Mouse (Mus musculus) kidney, embryonic 14.5 days (tissue): Measurements from ENCODE around the gene E2f1. TPM values are rescaled to one million over a fixed set of nuclear protein-coding genes. Genes with fewer than 3 reads are reported as not detected.

Source experiments
- ATAC-seq: fragments of 200-750 bp; cut with Nextera tagmentation; 2 replicates; pipeline ENCODE4 v1.8.0; 2017; ENCODE audit warnings: moderate number of reproducible peaks, mild to moderate bottlenecking, moderate TSS enrichment, moderate library complexity; ENCODE audit not compliant: low FRiP score, low TSS enrichment
- H3K27ac ChIP-seq: fragments of 300-500 bp; sonication (generic); 2 replicates; pipeline ENCODE4 v1.5.1; 2014; ENCODE audit warnings: low read depth, mild to moderate bottlenecking, low read length, moderate library complexity, mixed read lengths
- H3K27me3 ChIP-seq: fragments of 300-500 bp; sonication (generic); 2 replicates; pipeline ENCODE4 v1.6.1; 2014; ENCODE audit warnings: mild to moderate bottlenecking, low read length; ENCODE audit not compliant: control insufficient read depth, insufficient read depth
- H3K36me3 ChIP-seq: fragments of 300-500 bp; sonication (generic); 2 replicates; pipeline ENCODE4 v1.6.1; 2014; ENCODE audit warnings: low read length, mixed read lengths; ENCODE audit not compliant: control insufficient read depth, insufficient read depth
- H3K4me1 ChIP-seq: fragments of 300-500 bp; sonication (generic); 2 replicates; pipeline ENCODE4 v1.6.1; 2014; ENCODE audit warnings: low read length, mixed read lengths; ENCODE audit not compliant: control insufficient read depth, insufficient read depth
- H3K4me2 ChIP-seq: fragments of 300-500 bp; sonication (generic); replicated peaks from 2 replicates; pipeline ENCODE4 v1.6.1; 2014; ENCODE audit warnings: low read depth, mild to moderate bottlenecking, low read length
- H3K4me3 ChIP-seq: fragments of 300-500 bp; sonication (generic); 2 replicates; pipeline ENCODE4 v1.5.1; 2014; ENCODE audit warnings: mild to moderate bottlenecking, low read length
- H3K9ac ChIP-seq: fragments of 300-500 bp; sonication (generic); 2 replicates; pipeline ENCODE4 v1.6.1; 2014; ENCODE audit warnings: low read depth, mild to moderate bottlenecking, low read length, moderate library complexity
- H3K9me3 ChIP-seq: fragments of 300-500 bp; sonication (generic); 2 replicates; pipeline ENCODE4 v1.6.1; 2016; ENCODE audit warnings: low read length; ENCODE audit not compliant: control insufficient read depth
- WGBS: fragments of 180-500 bp; shearing (Covaris S2); extraction: QIAGEN DNeasy Blood & Tissue Kit; methylation state at CpG from one replicate; pipeline ENCODE4 v1.1.7; 2014; 5-methylcytosine and 5-hydroxymethylcytosine counted together
- polyA plus RNA-seq: library from polyadenylated mRNA; unstranded; fragments of >200 nt; fragmentation: Nextera tagmentation; extraction: Ambion mirVana; gene quantifications from 2 replicates; pipeline ENCODE4 v1.2.1, GENCODE M21; 2014

E2f1 gene
- polyA plus RNA-seq, 1 experiment from 2014 or later = 10.0 TPM

- Histone ChIP-seq H3K36me3 (peaks cover 38% of the 10 kb centered on the region), H3K27me3 (no peaks in the 10 kb centered on the region), H3K4me3 (no peak overlapping the region), H3K4me1 (peaks cover 30% of the 10 kb centered on the region), H3K9me3 (no peaks in the 10 kb centered on the region), H3K27ac (no peak overlapping the region), H3K9ac (no peak overlapping the region), H3K4me2 (no peak overlapping the region)
- no peak for ATAC-seq
- 82% methylated on average over 22 of the region's 22 CpGs for WGBS
Observed at GRCm38 (mm10) chr2:154563612-154564170, 6.0 kb downstream of the E2f1 start.

DNA sequence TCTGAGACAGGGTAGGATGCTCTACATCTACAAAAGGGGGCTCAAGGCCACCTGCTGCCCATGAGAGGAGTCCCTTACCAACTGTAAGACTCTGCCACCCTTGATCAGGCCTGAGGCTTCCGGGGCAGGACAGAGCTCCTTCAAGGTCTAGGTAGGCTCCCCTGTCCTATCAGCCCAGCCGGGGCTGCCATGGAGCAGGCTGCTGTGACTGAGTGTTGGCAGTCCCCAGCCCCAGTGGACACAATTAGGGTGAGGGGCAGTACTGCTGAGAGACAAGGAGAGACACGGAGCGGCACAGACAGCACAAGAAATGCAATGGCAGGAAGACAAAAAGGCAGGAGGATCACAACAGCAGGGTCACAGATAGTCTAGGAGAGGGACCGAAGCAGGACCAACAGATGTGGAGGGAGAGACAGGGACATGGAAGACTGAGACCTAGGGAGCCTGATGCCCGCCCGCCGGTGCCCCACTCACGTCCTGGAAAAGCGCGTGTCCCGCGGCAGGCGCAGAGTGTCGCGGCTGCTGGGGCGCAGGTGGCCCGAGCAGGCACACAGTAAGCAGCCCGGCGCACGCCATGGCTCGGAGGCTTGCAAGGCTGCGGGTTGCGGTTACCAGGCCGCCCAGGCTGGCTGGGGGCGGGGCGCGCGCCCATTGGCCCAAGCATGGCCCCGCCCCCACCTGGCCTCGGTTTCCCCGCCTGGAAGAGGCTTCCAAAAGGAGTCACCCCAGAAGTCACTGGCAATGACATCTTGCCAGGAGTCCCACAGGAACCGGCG, 11.2 kb downstream of the E2f1 start, which contains the start of gene Necab3:
Gene Necab3, minus strand, starts transcription at position 627 of the 776 bp plus-strand sequence.
- H3K9ac ChIP-seq = peak within 1 kb of the TSS; percentile 46; the same call in 1 of the 2 replicates
- WGBS = 3% methylated on average over 34 of the region's 34 CpGs
- peak; percentile 52 for ATAC-seq

DNA sequence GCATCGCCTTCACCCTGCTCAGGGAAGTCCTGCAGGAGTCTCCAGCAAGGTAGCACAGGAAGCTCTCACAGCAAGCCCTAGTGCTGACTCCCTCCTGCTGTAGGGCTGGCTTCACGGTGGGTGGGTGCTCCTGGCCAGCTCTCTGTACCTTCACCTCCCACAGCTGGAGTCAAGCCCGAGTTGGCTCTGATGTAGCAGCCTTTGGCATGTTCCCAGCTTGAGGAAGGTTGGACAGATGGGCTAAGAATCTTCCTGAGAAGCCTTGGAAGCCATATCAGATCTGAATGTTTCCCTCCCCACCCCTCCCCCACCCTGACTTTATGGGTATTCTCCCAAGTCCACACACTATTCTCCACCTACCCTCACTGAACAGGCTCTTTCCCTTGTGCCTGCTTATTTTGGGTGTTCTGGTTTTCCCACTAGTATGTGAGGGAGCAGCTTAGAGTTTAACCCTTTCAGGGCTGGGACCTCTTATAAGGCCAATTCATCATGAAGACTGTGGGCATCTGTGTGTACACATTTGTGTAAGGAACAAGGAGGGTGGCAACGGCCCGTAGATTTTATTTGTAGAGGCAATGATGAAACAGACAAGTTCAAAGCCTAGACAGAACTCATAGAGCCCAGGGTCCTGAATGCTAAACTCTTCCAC, 12.4 kb downstream of the E2f1 start:
- Histone ChIP-seq H3K36me3 (peaks cover 17% of the 10 kb centered on the region), H3K4me1 (peaks cover 6% of the 10 kb centered on the region; the same call in 1 of the 2 replicates), H3K9ac (no peak overlapping the region; the same call in 1 of the 2 replicates), H3K27me3 (peaks cover 6% of the 10 kb centered on the region; the same call in 1 of the 2 replicates), H3K27ac (no peak overlapping the region), H3K4me2 (no peak overlapping the region), H3K9me3 (no peaks in the 10 kb centered on the region), H3K4me3 (no peak overlapping the region)
- ATAC-seq = no peak
- WGBS = 49% methylated on average over 5 of the region's 5 CpGs

More for the DNA sequence above, 11.2 kb downstream of the E2f1 start, which contains the start of gene Necab3:
- H3K4me3 ChIP-seq = peak within 1 kb of the TSS; percentile 31
- H3K4me1 ChIP-seq = peaks cover 6% of the 10 kb centered on the region; the same call in 1 of the 2 replicates
- peaks cover 27% of the 10 kb centered on the region for H3K36me3 ChIP-seq
- H3K9me3 ChIP-seq = no peaks in the 10 kb centered on the region
- no peaks in the 10 kb centered on the region for H3K27me3 ChIP-seq
- H3K27ac ChIP-seq = no peak within 1 kb of the TSS
- H3K4me2 ChIP-seq = peak within 1 kb of the TSS; percentile 60

DNA sequence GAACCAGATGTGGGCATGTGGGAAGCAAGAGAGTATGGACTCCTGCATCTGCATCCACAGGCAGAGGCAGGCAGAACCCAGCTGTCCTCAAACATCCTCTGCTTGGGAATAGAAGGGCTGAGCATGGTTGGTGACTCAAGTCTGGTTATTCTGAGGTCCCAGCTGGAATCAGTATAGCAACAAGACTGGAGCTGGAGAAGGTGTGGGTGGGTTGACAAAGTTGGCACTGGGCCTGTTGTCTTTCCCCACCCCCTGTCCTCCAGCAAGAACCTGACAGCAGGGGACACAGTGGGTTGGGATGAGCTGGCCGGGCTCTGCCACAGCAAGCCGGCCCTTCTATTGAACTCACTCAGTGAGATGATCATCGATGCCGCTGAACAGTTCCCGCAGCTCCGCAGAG, 14.5 kb downstream of the E2f1 start:
- WGBS = 91% methylated on average over 6 of the region's 6 CpGs
- Histone ChIP-seq H3K4me1 (peaks cover 6% of the 10 kb centered on the region; the same call in 1 of the 2 replicates), H3K27me3 (peaks cover 26% of the 10 kb centered on the region), H3K9ac (no peak overlapping the region), H3K4me2 (no peak overlapping the region), H3K27ac (no peak overlapping the region), H3K36me3 (no peaks in the 10 kb centered on the region), H3K4me3 (no peak overlapping the region), H3K9me3 (no peaks in the 10 kb centered on the region)
- no peak for ATAC-seq

GRCm38 (mm10) chr2:154552424-154552907, 17.2 kb downstream of the E2f1 start:
- no peak overlapping the region for H3K27ac ChIP-seq
- peak overlapping the region; percentile 27 for H3K4me2 ChIP-seq
- H3K27me3 ChIP-seq = peaks cover 32% of the 10 kb centered on the region
- peak; percentile 16; the same call in 1 of the 2 replicates for ATAC-seq
- peak overlapping the region; percentile 12; the same call in 1 of the 2 replicates for H3K4me3 ChIP-seq
- H3K9ac ChIP-seq = no peak overlapping the region
- no peaks in the 10 kb centered on the region for H3K36me3 ChIP-seq
- H3K4me1 ChIP-seq = peaks cover 10% of the 10 kb centered on the region
- WGBS = 32% methylated on average over 27 of the region's 27 CpGs
- H3K9me3 ChIP-seq = no peaks in the 10 kb centered on the region

GRCm38 (mm10) chr2:154551927-154552326, 17.8 kb downstream of the E2f1 start:
- no peaks in the 10 kb centered on the region for H3K9me3 ChIP-seq
- ATAC-seq = peak; percentile 26; the same call in 1 of the 2 replicates
- H3K9ac ChIP-seq = no peak overlapping the region
- WGBS = 31% methylated on average over 21 of the region's 21 CpGs
- H3K36me3 ChIP-seq = no peaks in the 10 kb centered on the region
- H3K4me3 ChIP-seq = peak overlapping the region; percentile 12; the same call in 1 of the 2 replicates
- H3K27ac ChIP-seq = no peak overlapping the region
- peaks cover 32% of the 10 kb centered on the region for H3K27me3 ChIP-seq
- H3K4me2 ChIP-seq = peak overlapping the region; percentile 27
- H3K4me1 ChIP-seq = peaks cover 10% of the 10 kb centered on the region

DNA sequence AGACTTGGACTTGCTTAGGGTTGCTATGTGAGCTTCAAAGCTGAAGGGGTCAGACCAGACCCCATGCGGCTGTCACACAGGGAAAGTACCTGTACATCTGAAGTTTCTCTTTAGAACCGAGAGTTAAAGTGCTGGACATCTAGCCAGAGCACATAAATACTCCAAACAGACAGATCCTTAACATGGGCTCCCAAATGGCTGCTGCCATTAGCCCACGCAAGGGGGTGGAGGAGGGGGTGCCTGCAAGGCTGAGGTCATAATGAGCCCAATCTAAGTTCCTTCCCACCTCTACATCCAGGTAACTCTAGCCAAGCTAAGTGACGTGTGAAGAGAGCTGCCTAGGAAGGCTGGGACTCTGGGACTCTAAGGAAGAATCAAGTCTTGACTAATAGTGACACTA, 18.2 kb downstream of the E2f1 start, which contains the start of gene Actl10:
Gene Actl10, plus strand, starts transcription at position 301 of the 400 bp plus-strand sequence.
- peaks cover 10% of the 10 kb centered on the region for H3K4me1 ChIP-seq
- no peak within 1 kb of the TSS for H3K9ac ChIP-seq
- WGBS = 76% methylated on average over 4 of the region's 4 CpGs
- H3K4me3 ChIP-seq = peak within 1 kb of the TSS; percentile 12; the same call in 1 of the 2 replicates
- H3K36me3 ChIP-seq = no peaks in the 10 kb centered on the region
- H3K27ac ChIP-seq = no peak within 1 kb of the TSS
- H3K4me2 ChIP-seq = peak within 1 kb of the TSS; percentile 27
- H3K27me3 ChIP-seq = peaks cover 32% of the 10 kb centered on the region
- no peaks in the 10 kb centered on the region for H3K9me3 ChIP-seq
- ATAC-seq = no peak

DNA sequence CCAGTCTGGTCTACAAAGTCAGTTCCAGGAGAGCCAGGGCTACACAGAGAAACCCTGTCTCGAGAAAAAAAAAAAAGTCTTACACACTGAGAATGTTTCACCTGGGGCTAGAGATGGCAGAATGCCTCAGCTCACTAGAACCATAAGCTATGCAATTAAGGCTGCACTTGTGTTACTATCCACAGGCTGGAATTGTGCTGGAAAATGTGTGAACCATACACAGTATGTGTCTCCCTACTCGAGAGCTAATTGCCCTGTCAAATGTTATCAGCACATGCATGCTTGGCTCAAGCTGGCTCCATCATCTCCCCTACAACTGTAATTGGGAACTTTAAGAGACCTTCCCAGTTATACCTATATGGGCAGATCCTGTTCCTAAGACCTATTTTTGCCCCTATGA, 18.8 kb downstream of the E2f1 start:
- H3K4me1 ChIP-seq = peaks cover 10% of the 10 kb centered on the region
- H3K36me3 ChIP-seq = no peaks in the 10 kb centered on the region
- no peak overlapping the region for H3K27ac ChIP-seq
- H3K27me3 ChIP-seq = peaks cover 32% of the 10 kb centered on the region
- no peaks in the 10 kb centered on the region for H3K9me3 ChIP-seq
- no peak overlapping the region for H3K4me3 ChIP-seq
- no peak for ATAC-seq
- H3K9ac ChIP-seq = no peak overlapping the region
- no peak overlapping the region for H3K4me2 ChIP-seq
- 82% methylated on average over 2 of the region's 2 CpGs for WGBS
